Mouse (Mus musculus): ENCODE data around the gene Avpi1. TPM values are rescaled to one million over a fixed set of nuclear protein-coding genes. Genes with fewer than 3 reads are reported as not detected.

The Avpi1 gene
- total and polyA plus RNA-seq, 3 experiments, result 49.5 to 53.3 TPM; not detected in 1

GRCm38 (mm10) chr19:42158246-42159017, 29.6 kb upstream of the Avpi1 start:
- Histone ChIP-seq H3K27me3 (ENCODE audit: control insufficient read depth in 1 of 2, insufficient read depth in 2 of 2, low read length in 2 of 2) (no peaks in the 10 kb centered on the region; a peak in 1 of 4 replicates), H3K9me3 (replicated peaks; ENCODE audit: insufficient read depth, low read length) (no peaks in the 10 kb centered on the region), H3K4me1 (ENCODE audit: control insufficient read depth in 1 of 2, insufficient read depth in 2 of 2, low read length in 2 of 2) (peaks cover 3 to 9% of the 10 kb centered on the region in 2 experiments), H3K9ac (ENCODE audit: control insufficient read depth, low read depth, low read length, poor library complexity, severe bottlenecking) (peak overlapping the region; percentile 45), H3K36me3 (ENCODE audit: control insufficient read depth in 1 of 2, insufficient read depth in 2 of 2, low read length in 2 of 2) (peaks cover 0 to 11% of the 10 kb centered on the region in 2 experiments; a peak in 2 of 4 replicates), H3K79me2 (ENCODE audit: control insufficient read depth, insufficient read depth, low read length, poor library complexity) (no peaks in the 10 kb centered on the region), H3K4me3 (ENCODE audit: control insufficient read depth in 1 of 2, insufficient read depth in 1 of 2, low read depth in 2 of 2, low read length in 2 of 2) (peak overlapping the region; percentile 43 to 48), H3K27ac (ENCODE audit: control insufficient read depth, low read depth, low read length) (peak overlapping the region; percentile 75)
- DNase-seq (ENCODE audit: low read depth, low spot score), result peak; percentile 76
- TF ChIP-seq MAZ (IDR thresholded peaks at IDR 0.05; ENCODE audit: low read depth, low read length), result peak; percentile 72
- 0 out of 2 replicates have a peak, but pooled peaks have one; percentile 52 for TF ChIP-seq MYC (IDR thresholded peaks at IDR 0.05; ENCODE audit: low read depth, low read length)
- no peak for TF ChIP-seq UBTF (IDR thresholded peaks at IDR 0.05; ENCODE audit: borderline replicate concordance, insufficient read depth, low read depth, low read length)
- TF ChIP-seq EP300 (IDR thresholded peaks at IDR 0.05; ENCODE audit: low read depth in 1 of 2, low read length in 2 of 2), result peak; percentile 91 to 95
- TF ChIP-seq POLR2AphosphoS5 (IDR thresholded peaks at IDR 0.05; ENCODE audit: borderline replicate concordance, low read depth, low read length), result no peak
- no peak for TF ChIP-seq NRF1 (IDR thresholded peaks at IDR 0.05; ENCODE audit: insufficient read depth, low read depth, low read length, poor library complexity, severe bottlenecking)
- TF ChIP-seq E2F4 (IDR thresholded peaks at IDR 0.05; ENCODE audit: borderline replicate concordance, low read depth, low read length), result no peak
- no peak for TF ChIP-seq USF1 (IDR thresholded peaks at IDR 0.05; ENCODE audit: low read depth, low read length)
- peak; percentile 92 for TF ChIP-seq MXI1 (IDR thresholded peaks at IDR 0.05; ENCODE audit: low read depth, low read length)
- TF ChIP-seq CTCF (IDR thresholded peaks at IDR 0.05 in 2 of 3, conservative IDR thresholded peaks at IDR 0.05 in 1 of 3; ENCODE audit: control insufficient read depth in 1 of 3, insufficient read depth in 1 of 3, low read depth in 2 of 3, low read length in 3 of 3, poor library complexity in 1 of 3, severe bottlenecking in 1 of 3), result peak in 2 of 3 experiments; percentile 17 to 36; a peak in 3 of 6 replicates
- TF ChIP-seq TCF12 (IDR thresholded peaks at IDR 0.05; ENCODE audit: low read depth, low read length), result peak; percentile 98
- TF ChIP-seq USF2 (IDR thresholded peaks at IDR 0.05; ENCODE audit: borderline replicate concordance in 1 of 2, insufficient read depth in 1 of 2, low read depth in 1 of 2, low read length in 2 of 2), result no peak
- TF ChIP-seq GABPA (IDR thresholded peaks at IDR 0.05; ENCODE audit: low read depth, low read length), result no peak
- peak; percentile 66; the same call in 1 of the 2 replicates for TF ChIP-seq MEF2A (IDR thresholded peaks at IDR 0.05; ENCODE audit: extremely low read depth, insufficient replicate concordance, low read depth, low read length, poor library complexity, severe bottlenecking)
- no peak for TF ChIP-seq TBP (IDR thresholded peaks at IDR 0.05; ENCODE audit: low read depth, low read length)
- TF ChIP-seq MAFK (IDR thresholded peaks at IDR 0.05; ENCODE audit: borderline replicate concordance, low read depth, low read length), result peak; percentile 80; the same call in 1 of the 2 replicates
- peak; percentile 33; the same call in 1 of the 2 replicates for TF ChIP-seq ELF1 (IDR thresholded peaks at IDR 0.05; ENCODE audit: low read depth, low read length)
- no peak; a peak in 1 of 4 replicates for TF ChIP-seq POLR2A (IDR thresholded peaks at IDR 0.05; ENCODE audit: control insufficient read depth in 1 of 2, insufficient read depth in 1 of 2, low read depth in 1 of 2, low read length in 2 of 2, poor library complexity in 1 of 2)
- no peak for TF ChIP-seq ZKSCAN1 (IDR thresholded peaks at IDR 0.05; ENCODE audit: low read depth, low read length)
- peak; percentile 93 for TF ChIP-seq RCOR1 (IDR thresholded peaks at IDR 0.05; ENCODE audit: low read depth, low read length)
- TF ChIP-seq ETS1 (IDR thresholded peaks at IDR 0.05; ENCODE audit: low read depth, low read length), result peak; percentile 100
- no peak for TF ChIP-seq MYB (IDR thresholded peaks at IDR 0.05; ENCODE audit: low read depth, low read length)
- no peak for TF ChIP-seq NELFE (IDR thresholded peaks at IDR 0.05; ENCODE audit: low read depth, low read length)
- TF ChIP-seq CHD2 (IDR thresholded peaks at IDR 0.05; ENCODE audit: low read length), result no peak
- 0 out of 2 replicates have a peak, but pooled peaks have one; percentile 32 for TF ChIP-seq HCFC1 (IDR thresholded peaks at IDR 0.05; ENCODE audit: low read depth, low read length)
- TF ChIP-seq CHD1 (IDR thresholded peaks at IDR 0.05; ENCODE audit: low read depth, low read length), result no peak
- peak; percentile 97 for TF ChIP-seq GATA1 (IDR thresholded peaks at IDR 0.05; ENCODE audit: low read depth, low read length)
- no peak; the same call in 1 of the 2 replicates for TF ChIP-seq KAT2A (conservative IDR thresholded peaks at IDR 0.05; ENCODE audit: low read depth, low read length)
- peak; percentile 100 for TF ChIP-seq BHLHE40 (IDR thresholded peaks at IDR 0.05; ENCODE audit: borderline replicate concordance, low read depth, low read length)
- peak; percentile 41; the same call in 1 of the 2 replicates for TF ChIP-seq POLR2AphosphoS2 (IDR thresholded peaks at IDR 0.05; ENCODE audit: low read length)
- peak; percentile 82 for TF ChIP-seq TAL1 (IDR thresholded peaks at IDR 0.05; ENCODE audit: low read length)
- TF ChIP-seq ZC3H11A (IDR thresholded peaks at IDR 0.05; ENCODE audit: low read depth, low read length), result 0 out of 2 replicates have a peak, but pooled peaks have one; percentile 0
- TF ChIP-seq MAX (IDR thresholded peaks at IDR 0.05; ENCODE audit: low read length), result peak; percentile 69
- peak; percentile 38 for TF ChIP-seq SMC3 (IDR thresholded peaks at IDR 0.05; ENCODE audit: low read depth, low read length)
- TF ChIP-seq ZNF384 (IDR thresholded peaks at IDR 0.05; ENCODE audit: low read depth, low read length), result no peak
